Mouse (Mus musculus) limb, embryonic 15.5 days (tissue): Measurements from ENCODE around the gene Pnpla8. TPM values are rescaled to one million over a fixed set of nuclear protein-coding genes. Genes with fewer than 3 reads are reported as not detected.
"Not testable (repeated sequence)": the region's sequence is repeated elsewhere in the genome, so short reads cannot be mapped to it uniquely, and the experiment has no call there.

ENCODE experiments used
- ATAC-seq: fragments of 200-750 bp; cut with Nextera tagmentation; 2 replicates; pipeline ENCODE4 v1.8.0; 2017; ENCODE audit warnings: low read depth, moderate TSS enrichment; ENCODE audit not compliant: insufficient number of reproducible peaks, low FRiP score, low TSS enrichment
- H3K27ac ChIP-seq: fragments of 300-500 bp; sonication (generic); 2 replicates; pipeline ENCODE4 v1.5.1; 2015; ENCODE audit warnings: moderate library complexity, mild to moderate bottlenecking, inconsistent platforms
- H3K27me3 ChIP-seq: fragments of 300-500 bp; sonication (generic); 2 replicates; pipeline ENCODE4 v1.6.1; 2015; ENCODE audit warnings: inconsistent platforms
- H3K36me3 ChIP-seq: fragments of 300-500 bp; sonication (generic); 2 replicates; pipeline ENCODE4 v1.6.1; 2015; ENCODE audit warnings: inconsistent platforms
- H3K4me1 ChIP-seq: fragments of 300-500 bp; sonication (generic); 2 replicates; pipeline ENCODE4 v1.6.1; 2015; ENCODE audit warnings: inconsistent platforms
- H3K4me2 ChIP-seq: fragments of 300-500 bp; sonication (generic); 2 replicates; pipeline ENCODE4 v1.6.1; 2015; ENCODE audit warnings: mild to moderate bottlenecking, inconsistent platforms
- H3K4me3 ChIP-seq: fragments of 300-500 bp; sonication (generic); 2 replicates; pipeline ENCODE4 v1.5.1; 2015; ENCODE audit warnings: mild to moderate bottlenecking, inconsistent platforms
- H3K9ac ChIP-seq: fragments of 300-500 bp; sonication (generic); 2 replicates; pipeline ENCODE4 v1.6.1; 2015; ENCODE audit warnings: inconsistent platforms
- H3K9me3 ChIP-seq: fragments of 300-500 bp; sonication (generic); 2 replicates; pipeline ENCODE4 v1.6.1; 2016; ENCODE audit warnings: inconsistent platforms
- WGBS: fragments of 180-500 bp; shearing (Covaris S2); methylation state at CpG from one replicate; pipeline ENCODE4 v1.1.7; 2015; 5-methylcytosine and 5-hydroxymethylcytosine counted together
- polyA plus RNA-seq: library from polyadenylated mRNA; unstranded; fragments of >200 nt; fragmentation: Nextera tagmentation; extraction: Ambion mirVana; gene quantifications from 2 replicates; pipeline ENCODE4 v1.2.1, GENCODE M21; 2015

Pnpla8 gene
- polyA plus RNA-seq = 74.5 and 77.5 TPM in 2 replicates

- not testable (repeated sequence) for H3K36me3 ChIP-seq, H3K27ac ChIP-seq, H3K4me1 ChIP-seq, H3K27me3 ChIP-seq, H3K9me3 ChIP-seq, ATAC-seq
- peak within 1 kb of the TSS; percentile 58 for H3K4me3 ChIP-seq
- 85% methylated on average over 2 of the region's 2 CpGs for WGBS
- peak within 1 kb of the TSS; percentile 61 for H3K9ac ChIP-seq
- peak within 1 kb of the TSS; percentile 81 for H3K4me2 ChIP-seq
Measured at GRCm38 (mm10) chr12:44221070-44221469, at the start of gene Pnpla8. Pnpla8 (plus strand) TSS chr12:44221370.

GRCm38 (mm10) chr12:44176331-44177037 lies 44.7 kb upstream of the Pnpla8 start:
- ATAC-seq = no peak
- H3K36me3 ChIP-seq = no peaks in the 10 kb centered on the region
- H3K9me3 ChIP-seq = no peaks in the 10 kb centered on the region
- 45% methylated on average over 10 of the region's 10 CpGs for WGBS
- H3K27me3 ChIP-seq = no peaks in the 10 kb centered on the region
- H3K4me1 ChIP-seq = no peaks in the 10 kb centered on the region
- H3K4me2 ChIP-seq = no peak overlapping the region
- H3K27ac ChIP-seq = no peak overlapping the region
- no peak overlapping the region for H3K4me3 ChIP-seq
- H3K9ac ChIP-seq = no peak overlapping the region

DNA sequence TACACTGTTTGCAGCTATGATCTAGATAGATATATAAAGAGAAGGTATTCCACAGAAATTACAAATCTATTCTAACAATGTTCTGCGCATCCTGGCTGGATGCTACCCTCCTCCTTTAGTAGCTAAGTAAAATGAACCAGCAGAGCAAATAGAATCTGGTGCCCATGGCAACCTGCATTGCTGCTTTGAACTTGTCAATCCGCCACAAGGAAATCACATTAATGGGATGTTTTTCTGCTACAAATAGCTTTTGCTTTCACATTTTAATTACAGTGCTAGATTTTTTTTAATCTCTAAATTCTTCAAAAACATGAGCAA lies 44.2 kb upstream of the Pnpla8 start:
- no peak for ATAC-seq
- no peaks in the 10 kb centered on the region for H3K4me1 ChIP-seq
- no peaks in the 10 kb centered on the region for H3K9me3 ChIP-seq
- WGBS = 72% methylated on average over 2 of the region's 2 CpGs
- H3K27me3 ChIP-seq = no peaks in the 10 kb centered on the region
- H3K27ac ChIP-seq = no peak overlapping the region
- H3K4me2 ChIP-seq = no peak overlapping the region
- no peak overlapping the region for H3K9ac ChIP-seq
- H3K36me3 ChIP-seq = no peaks in the 10 kb centered on the region
- no peak overlapping the region for H3K4me3 ChIP-seq

- Histone ChIP-seq H3K36me3 (no peaks in the 10 kb centered on the region), H3K9ac (no peak overlapping the region), H3K27me3 (no peaks in the 10 kb centered on the region), H3K4me3 (no peak overlapping the region), H3K9me3 (no peaks in the 10 kb centered on the region), H3K4me1 (no peaks in the 10 kb centered on the region), H3K27ac (no peak overlapping the region), H3K4me2 (no peak overlapping the region)
- WGBS = 42% methylated on average over 9 of the region's 9 CpGs
- peak; percentile 71; the same call in 1 of the 2 replicates for ATAC-seq
Measured at GRCm38 (mm10) chr12:44181081-44181982, 39.8 kb upstream of the Pnpla8 start.

DNA sequence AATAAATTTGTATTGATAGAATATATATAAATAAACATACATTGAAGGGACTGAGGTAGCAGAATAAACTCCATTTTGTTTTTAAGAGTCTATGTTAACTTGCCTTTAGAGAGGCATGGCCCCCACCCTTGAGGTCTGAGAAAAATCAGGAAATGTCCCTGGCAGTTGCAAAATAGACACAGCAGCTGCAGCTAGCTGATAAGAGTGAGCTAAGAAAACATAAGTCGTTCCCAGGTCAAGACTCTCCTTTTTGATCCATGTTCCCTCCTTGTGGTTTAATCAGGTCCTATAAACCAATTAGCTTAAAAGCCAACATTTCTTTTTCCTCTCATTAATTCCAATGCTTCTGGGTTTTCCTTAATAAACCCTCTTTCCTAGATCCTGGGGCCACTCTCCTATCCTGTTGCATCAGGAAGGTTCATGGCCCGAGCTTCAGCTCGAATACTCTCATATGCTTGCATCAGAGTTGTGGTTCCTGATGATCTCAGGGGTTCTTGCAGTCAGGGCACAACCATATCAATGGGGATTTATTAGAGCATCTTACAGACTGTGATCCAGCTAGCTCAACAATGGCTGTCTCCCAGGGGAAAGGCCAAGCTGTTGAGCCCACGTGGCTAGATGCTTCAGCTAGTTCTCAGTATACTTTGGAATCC lies 23.2 kb upstream of the Pnpla8 start:
- Histone ChIP-seq H3K4me1 (no peaks in the 10 kb centered on the region), H3K9me3 (no peaks in the 10 kb centered on the region), H3K4me2 (no peak overlapping the region), H3K27ac (no peak overlapping the region), H3K36me3 (no peaks in the 10 kb centered on the region), H3K4me3 (no peak overlapping the region), H3K9ac (no peak overlapping the region), H3K27me3 (no peaks in the 10 kb centered on the region)
- ATAC-seq = no peak
- WGBS = 39% methylated on average over 4 of the region's 4 CpGs

GRCm38 (mm10) chr12:44209141-44209823 lies 11.9 kb upstream of the Pnpla8 start:
- H3K9ac ChIP-seq = peak overlapping the region; percentile 70
- no peak; the same call in 1 of the 2 replicates for ATAC-seq
- WGBS = under 1% methylated on average over 37 of the region's 37 CpGs

DNA sequence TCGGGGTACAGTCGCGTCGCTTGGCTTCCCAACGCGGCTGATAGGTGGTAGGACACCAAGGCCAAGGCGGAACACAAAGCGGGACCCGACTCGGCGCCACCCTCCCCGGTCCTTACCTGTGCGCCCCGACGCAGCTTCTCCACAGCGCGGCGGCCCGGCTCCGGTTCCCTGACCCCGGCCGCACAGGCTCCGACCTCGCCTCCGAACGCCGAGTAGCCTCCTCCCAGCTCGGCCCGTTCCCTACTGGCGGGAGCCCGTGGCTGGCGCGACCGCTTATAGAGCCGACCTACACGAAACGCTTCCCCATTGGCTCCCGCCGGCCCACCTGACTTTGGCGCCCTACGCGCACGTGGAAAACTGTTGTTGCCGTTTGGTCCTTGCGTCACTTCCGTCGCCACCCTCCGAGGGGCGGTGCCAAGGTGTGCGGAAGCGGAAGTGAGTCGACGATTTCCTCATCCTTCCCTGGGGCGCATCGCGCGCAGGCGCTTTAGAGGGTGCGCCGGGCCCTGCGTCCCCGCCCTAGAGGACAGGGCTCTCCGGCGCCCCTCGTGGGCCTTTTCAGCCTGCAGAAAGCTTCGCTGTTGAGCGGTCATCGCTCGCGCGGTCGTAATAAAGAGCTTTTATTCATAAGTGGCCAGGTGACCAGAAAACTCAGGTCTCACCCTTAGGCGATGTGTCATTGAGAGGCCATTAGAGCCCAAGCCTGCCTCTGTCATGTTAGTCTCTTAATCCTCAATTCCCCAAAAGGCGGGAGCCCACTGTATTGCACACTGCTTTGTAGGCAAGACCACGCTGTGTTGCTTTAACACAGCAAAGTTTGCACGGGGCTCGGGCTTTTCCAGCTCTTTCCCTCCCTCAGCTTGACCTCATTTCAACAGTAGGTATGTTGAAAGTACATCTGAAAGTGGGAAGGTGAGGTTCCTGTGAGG lies 11.1 kb upstream of the Pnpla8 start, which contains the start of gene Dnajb9:
Gene Dnajb9, minus strand, starts transcription at position 503 of the 929 bp plus-strand sequence.
- under 1% methylated on average over 77 of the region's 77 CpGs for WGBS
- Histone ChIP-seq H3K4me1 (peaks cover 7% of the 10 kb centered on the region; the same call in 1 of the 2 replicates), H3K4me2 (peak within 1 kb of the TSS; percentile 76), H3K36me3 (0 out of 2 replicates have a peak, but pooled peaks cover 4% of the 10 kb centered on the region), H3K9ac (peak within 1 kb of the TSS; percentile 70), H3K9me3 (no peaks in the 10 kb centered on the region), H3K27me3 (no peaks in the 10 kb centered on the region), H3K27ac (peak within 1 kb of the TSS; percentile 84), H3K4me3 (peak within 1 kb of the TSS; percentile 80)
- ATAC-seq = peak; percentile 100

More at GRCm38 (mm10) chr12:44209141-44209823, 11.9 kb upstream of the Pnpla8 start:
- Histone ChIP-seq H3K4me1 (peaks cover 7% of the 10 kb centered on the region; the same call in 1 of the 2 replicates), H3K9me3 (no peaks in the 10 kb centered on the region), H3K4me3 (peak overlapping the region; percentile 80), H3K27ac (peak overlapping the region; percentile 84), H3K27me3 (no peaks in the 10 kb centered on the region), H3K4me2 (peak overlapping the region; percentile 76), H3K36me3 (0 out of 2 replicates have a peak, but pooled peaks cover 4% of the 10 kb centered on the region)

DNA sequence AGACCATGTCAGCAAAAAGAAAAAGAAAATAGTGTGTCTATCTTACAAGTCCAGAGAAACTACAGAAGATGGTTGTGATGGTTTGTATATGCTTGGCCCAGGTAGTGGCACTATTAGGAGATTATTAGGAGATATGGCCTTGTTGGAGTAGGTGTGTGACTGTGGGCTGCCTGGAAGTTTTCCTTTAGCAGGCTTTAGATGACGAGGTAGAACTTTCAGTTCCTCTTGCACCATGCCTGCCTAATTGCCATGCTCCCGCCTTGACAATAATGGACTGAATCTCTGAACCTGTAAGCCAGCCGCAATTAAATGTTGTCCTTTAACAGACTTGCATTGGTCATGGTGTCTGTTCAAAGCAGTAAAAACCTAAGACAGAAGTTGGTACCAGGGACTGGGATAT lies 9.6 kb upstream of the Pnpla8 start:
- no peak overlapping the region for H3K4me3 ChIP-seq
- no peak overlapping the region for H3K9ac ChIP-seq
- 89% methylated on average over 3 of the region's 3 CpGs for WGBS
- ATAC-seq = no peak
- no peak overlapping the region for H3K4me2 ChIP-seq
- no peaks in the 10 kb centered on the region for H3K27me3 ChIP-seq
- no peaks in the 10 kb centered on the region for H3K9me3 ChIP-seq
- H3K27ac ChIP-seq = no peak overlapping the region
- no peaks in the 10 kb centered on the region for H3K36me3 ChIP-seq
- peaks cover 7% of the 10 kb centered on the region; the same call in 1 of the 2 replicates for H3K4me1 ChIP-seq

DNA sequence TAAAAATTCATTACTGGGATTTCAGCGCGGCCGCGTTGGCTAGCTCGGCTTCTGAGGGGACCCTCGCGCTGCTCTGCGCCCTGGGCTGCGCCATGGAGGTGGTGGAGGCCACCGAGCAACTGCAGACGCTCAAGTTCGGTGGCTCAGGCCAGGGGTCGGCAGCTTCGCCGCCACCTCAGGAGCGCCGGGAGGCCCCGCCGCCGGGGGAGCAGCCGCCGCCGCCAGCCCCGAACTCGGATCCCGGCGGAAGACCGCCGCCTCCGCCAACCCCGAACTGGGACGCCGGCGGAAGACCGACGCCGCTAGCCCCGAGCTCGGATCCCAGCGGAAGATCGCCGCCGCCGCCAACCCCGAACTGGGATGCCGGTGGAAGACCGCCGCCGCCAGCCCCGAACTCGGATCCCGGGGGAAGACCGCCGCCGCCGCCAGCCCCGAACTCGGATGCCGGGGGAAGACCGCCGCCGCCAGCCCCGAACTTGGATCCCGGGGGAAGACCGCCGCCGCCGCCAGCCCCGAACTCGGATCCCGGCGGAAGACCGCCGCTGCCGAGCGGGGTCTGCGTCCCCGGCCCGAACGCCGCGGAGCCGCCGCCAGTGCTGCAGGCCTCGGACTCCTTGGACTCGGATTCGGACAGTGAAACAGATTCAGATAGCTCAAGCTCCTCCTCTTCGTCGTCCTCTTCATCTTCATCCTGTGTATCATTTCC lies 634 bp downstream of the Pnpla8 start:
- Histone ChIP-seq H3K9me3 (no peaks in the 10 kb centered on the region), H3K36me3 (no peaks in the 10 kb centered on the region), H3K27ac (no peak overlapping the region), H3K4me3 (peak overlapping the region; percentile 58), H3K9ac (peak overlapping the region; percentile 61), H3K27me3 (no peaks in the 10 kb centered on the region), H3K4me1 (0 out of 2 replicates have a peak, but pooled peaks cover 4% of the 10 kb centered on the region), H3K4me2 (peak overlapping the region; percentile 81)
- no peak for ATAC-seq
- WGBS = 2% methylated on average over 88 of the region's 89 CpGs

- Histone ChIP-seq H3K27me3 (no peaks in the 10 kb centered on the region), H3K4me2 (no peak overlapping the region), H3K9me3 (no peaks in the 10 kb centered on the region), H3K4me1 (0 out of 2 replicates have a peak, but pooled peaks cover 4% of the 10 kb centered on the region), H3K27ac (no peak overlapping the region), H3K36me3 (no peaks in the 10 kb centered on the region), H3K9ac (no peak overlapping the region), H3K4me3 (no peak overlapping the region)
- ATAC-seq = no peak
- 71% methylated on average over 3 of the region's 3 CpGs for WGBS
Measured at GRCm38 (mm10) chr12:44223044-44223443, 1.9 kb downstream of the Pnpla8 start.
